Mouse (Mus musculus): ENCODE data around the gene Rprd1b.

Gene Rprd1b

GRCm38 (mm10) chr2:158175433-158175832 is 147.1 kb downstream of the Rprd1b start:
- no peak for DNase-seq (ENCODE audit: low read depth, low spot score)

- DNase-seq (ENCODE audit: low read depth, low spot score), result no peak
These were observed 148.5 kb downstream of the Rprd1b start for GRCm38 (mm10) chr2:158176763-158177162.

DNA sequence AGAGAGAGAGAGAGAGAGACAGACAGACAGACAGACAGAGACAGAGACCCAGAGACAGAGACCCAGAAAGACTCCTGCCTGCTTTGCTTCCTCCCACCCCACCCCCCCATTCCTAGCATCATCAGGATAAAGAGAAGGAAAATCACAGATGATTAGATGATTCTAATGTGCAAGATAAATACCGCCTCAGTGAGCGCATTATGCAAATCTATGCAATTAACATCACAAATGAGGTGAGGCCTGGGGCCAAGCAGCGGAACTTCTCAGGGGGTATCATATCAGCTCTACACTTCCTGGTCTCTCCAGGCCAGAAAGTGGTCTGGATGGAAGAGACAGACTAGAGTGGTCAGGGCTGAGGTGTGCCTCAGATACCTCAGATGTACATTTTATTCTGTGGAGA is 149.3 kb downstream of the Rprd1b start:
- DNase-seq (ENCODE audit: low read depth, low spot score), result no peak

DNA sequence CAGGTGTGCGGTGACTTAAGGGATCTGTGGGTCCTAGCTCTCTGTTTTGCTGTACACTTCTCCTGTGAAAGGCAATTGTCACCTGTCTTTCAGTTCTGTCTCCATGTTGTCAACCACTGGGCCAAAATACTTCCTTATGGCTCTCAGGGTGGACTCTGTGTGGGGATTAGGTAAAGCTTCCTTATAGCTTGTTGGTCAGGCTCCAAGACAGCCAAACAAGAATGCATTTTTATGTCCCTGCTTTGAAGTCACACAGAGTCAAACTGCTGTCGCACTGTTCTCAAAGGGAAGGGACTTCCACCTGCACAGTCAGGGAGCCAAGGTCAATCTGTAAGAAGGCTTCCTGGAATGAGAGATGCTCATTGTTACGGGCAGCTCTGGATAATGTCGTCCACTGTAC is 149.8 kb downstream of the Rprd1b start:
- DNase-seq (ENCODE audit: low read depth, low spot score), result no peak

- no peak for DNase-seq (ENCODE audit: low read depth, low spot score)
These were observed 150.5 kb downstream of the Rprd1b start for GRCm38 (mm10) chr2:158178696-158179369.

- DNase-seq (ENCODE audit: low read depth, low spot score), result peak; percentile 42
These were observed 151.2 kb downstream of the Rprd1b start for GRCm38 (mm10) chr2:158179370-158180111.

DNA sequence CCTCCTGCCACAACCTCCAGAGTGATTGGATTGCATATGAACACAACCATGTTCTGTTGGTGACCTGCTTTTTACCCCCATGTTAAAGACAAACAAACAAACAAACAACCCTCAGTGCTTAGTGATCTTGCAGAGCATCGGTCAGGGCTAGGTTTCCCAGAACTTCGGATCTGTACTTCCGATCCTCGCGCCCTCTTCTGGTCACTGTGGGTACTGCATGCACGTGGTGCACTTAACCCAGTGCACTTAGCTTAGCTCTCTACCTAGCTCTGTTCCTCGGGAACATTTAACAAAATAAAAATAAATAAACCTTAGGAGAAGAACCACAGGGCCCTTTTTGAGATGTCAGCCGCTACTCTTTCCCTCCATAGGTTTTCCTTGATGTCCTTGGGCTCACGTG is 152.5 kb downstream of the Rprd1b start:
- no peak for DNase-seq (ENCODE audit: low read depth, low spot score)

Data from skeletal muscle tissue, adult 2 months (tissue).